Mouse (Mus musculus): ENCODE measurements at regions not wholly inside any gene's neighbourhood (a gene's known extent, or its start where the extent isn't known, plus 50 kb on each side); places are given as distances from the start of the nearest gene placed in this dataset.

DNA sequence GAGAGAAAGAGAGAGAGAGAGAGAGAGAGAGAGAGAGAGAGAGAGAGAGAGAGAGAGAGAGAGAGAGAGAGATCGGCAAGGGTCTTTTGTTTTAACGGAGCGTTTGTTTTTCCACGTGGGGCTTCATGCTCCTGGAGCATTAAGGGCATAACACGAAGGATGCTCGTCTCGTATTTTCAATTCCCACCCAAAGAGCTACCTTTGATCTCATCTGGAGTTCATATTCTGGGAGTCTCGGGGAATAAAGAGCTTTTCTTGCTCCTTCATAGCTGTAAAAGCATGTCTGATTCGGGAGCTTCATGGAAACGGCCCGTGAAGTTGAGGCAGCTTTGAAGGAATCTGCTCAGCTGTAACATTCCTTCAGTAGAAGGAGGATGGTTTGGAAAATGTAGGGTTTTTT is 174.5 kb upstream of the Mocs2 start:
- TF ChIP-seq CTCF (IDR thresholded peaks at IDR 0.05; ENCODE audit: low read depth, low read length): no peak
- no peak for TF ChIP-seq POLR2A (IDR thresholded peaks at IDR 0.05; ENCODE audit: insufficient read depth, low read length)
- TF ChIP-seq EP300 (IDR thresholded peaks at IDR 0.05; ENCODE audit: insufficient read depth, low read depth, low read length): no peak
